Mouse (Mus musculus) MN1 (cell line): ENCODE measurements around the gene Tmem18.

ENCODE experiments used
- DNase-seq: peaks from one replicate; pipeline ENCODE4 v3.0.0-alpha.2; 2016; ENCODE audit warnings: low spot score

The Tmem18 gene

DNA sequence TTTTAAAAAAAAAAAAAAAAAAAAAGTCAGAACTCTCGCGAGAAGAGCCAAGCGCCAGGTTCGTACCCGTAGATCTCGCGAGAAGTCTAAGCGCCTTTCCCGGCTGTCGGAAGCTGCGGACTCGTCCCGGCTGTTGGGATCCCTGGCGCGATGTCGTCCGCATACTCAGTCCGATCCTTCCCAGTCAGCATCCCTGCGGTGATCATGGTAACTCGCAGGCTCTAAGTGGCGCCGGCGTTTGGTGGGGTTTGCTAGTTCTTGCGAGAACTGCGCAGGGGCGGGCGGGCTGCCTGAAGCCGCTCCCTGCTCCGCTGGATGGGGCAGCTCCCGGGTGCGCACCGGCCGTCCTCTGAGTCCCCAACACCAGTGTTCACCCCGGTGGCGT lies at the start of gene Tmem18:
TSS of gene Tmem18 (plus strand) at position 71 of the 385 bp plus-strand sequence.
- DNase-seq = peak; percentile 95

DNA sequence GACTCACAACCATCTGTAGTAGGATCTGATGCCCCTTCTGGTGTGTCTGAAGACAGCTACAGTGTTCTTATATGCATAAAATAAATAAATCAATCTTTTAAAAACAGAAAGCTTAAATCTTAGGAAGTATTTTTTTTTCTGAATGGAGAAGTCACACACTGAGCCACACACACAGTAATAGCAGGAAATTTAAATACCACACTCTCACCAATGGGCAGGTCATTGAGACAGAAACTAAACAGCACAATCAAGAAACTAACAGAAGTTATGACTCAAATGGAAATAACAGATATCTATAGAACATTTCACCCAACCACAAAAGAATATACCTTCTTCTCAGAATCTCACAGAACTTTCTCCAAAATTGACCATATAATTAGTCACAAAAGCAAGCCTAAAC lies 26.9 kb upstream of the Tmem18 start:
- no peak for DNase-seq

DNA sequence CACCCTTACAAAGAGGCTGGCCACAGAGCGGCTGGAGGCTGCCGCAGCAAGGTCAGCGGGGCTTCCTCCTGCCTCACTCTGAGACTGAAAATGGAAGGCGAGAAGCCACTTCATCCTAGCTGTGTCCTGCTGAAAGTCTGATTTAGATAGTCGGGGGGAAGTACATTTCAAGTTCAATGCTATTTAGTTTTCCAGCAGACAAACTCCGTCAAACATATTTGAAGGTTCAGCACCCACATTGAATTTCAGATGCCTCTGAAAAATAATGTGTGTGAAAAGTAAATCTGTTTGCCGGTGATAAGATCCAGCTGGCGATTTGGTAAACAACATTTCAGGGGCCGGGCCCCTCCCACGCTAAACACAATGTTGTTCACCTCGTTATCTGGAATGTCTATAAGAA lies 22.8 kb upstream of the Tmem18 start:
- DNase-seq = no peak

DNA sequence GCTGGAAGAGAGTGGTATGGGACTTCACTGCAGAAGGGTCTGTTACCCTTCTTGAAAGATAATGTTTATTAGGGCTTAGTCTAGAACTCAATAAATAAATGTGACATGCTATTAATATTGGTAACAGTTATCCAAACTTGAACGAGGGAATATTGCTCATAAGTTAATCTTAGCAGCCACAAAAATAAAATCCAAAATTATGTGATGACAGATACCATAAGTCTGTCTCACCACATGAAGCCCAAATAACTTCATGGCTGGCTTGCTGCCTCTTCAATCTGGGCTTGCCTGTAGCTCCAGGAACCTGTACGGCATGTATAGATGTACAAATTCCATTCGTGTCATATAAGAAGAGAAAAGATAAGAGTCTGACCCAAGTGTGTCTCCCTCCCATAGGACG lies 12.2 kb upstream of the Tmem18 start:
- no peak for DNase-seq

DNA sequence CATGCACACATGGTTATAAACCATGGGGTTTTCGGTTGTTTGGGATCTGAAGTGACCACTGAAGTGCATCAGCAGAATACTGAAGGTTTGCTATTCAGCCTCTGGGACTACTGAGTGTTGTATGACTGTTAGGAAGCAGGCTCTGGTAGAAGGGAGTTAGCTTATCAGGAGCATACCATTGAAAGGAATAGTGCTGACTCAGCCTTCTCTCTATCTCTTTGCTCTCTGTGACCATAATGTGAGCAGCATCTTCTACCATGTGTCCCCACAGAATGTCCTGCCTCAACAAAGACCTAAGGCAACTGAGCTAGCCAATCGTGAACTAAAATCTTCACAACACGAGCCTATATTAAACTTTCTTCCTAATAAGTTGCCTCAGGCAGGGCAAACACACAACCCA lies 8.3 kb upstream of the Tmem18 start:
- DNase-seq = no peak

DNA sequence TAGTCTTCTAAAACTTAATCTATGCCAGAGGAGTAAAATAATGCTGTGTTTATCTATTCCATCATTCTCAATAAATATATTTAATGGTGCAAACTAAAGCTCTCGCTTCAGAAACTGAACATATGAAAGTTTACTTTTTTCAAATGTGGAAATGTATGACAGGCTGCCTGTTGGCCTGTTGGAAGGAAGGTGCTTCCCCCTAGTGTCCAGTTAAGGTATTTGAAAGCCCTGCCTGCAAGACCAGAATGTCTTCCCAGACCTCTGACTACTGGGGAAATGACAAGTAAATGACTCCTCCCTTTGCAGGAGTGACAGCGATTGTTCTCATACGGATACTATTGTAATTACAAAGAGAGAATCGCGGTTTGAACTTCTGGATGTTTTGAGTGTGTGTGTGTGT lies 6.2 kb upstream of the Tmem18 start:
- DNase-seq = peak; percentile 50

DNA sequence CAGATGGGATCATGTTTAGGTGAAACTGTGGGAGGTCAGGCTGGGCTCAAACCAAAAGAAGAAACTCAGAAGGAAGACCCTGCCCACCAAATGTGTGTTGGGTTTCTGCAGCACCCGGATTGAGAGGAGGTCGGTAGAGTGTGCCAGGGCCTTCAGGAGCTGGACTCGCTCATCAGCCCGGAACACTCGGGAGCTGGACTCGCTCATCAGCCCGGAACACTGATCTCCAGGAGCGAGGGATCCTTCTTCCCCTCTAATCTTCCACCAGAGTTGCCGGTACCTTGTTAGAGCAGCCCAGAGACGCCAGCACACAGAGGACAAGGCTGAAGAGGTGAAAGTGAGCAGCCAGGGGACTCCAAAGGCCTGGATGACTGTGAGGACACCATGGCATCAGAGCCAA lies 2.9 kb upstream of the Tmem18 start:
- no peak for DNase-seq

DNA sequence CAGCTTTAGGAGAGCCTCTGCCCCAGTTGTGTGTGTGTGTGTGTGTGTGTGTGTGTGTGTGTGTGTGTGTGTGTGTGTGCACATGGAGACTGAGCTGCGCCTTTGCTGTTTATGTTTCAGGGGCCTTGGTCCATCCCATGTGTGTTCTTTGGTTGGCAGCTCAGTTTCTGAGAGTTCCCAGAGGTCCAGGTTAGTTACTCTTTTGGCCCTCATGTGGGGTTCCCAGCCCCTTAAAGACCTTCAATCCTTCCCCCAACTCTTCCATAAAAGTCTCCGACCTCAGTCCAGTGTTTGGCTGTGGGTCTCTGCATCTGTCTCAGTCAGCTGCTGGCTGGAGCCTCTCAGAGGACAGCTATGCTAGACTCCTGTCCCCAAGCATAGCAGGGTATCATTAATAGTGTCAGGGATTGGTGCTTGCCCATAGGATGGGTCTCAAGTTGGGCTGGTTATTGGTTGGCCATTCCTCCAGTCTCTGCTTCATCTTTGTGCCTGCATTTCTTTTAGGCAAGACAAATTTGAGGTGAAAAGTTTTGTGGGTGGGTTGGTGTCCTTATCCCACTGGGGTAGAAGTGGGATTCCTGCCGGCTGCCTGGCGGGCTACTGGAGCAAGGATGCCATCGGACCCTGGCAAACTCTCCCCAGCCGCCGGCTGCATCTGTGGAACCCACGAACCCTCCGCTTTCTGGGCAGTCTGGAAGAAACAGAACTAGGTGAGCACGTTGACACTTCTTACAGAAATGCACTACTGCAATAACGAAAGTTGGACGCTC lies 455 bp upstream of the Tmem18 start:
- DNase-seq = no peak

DNA sequence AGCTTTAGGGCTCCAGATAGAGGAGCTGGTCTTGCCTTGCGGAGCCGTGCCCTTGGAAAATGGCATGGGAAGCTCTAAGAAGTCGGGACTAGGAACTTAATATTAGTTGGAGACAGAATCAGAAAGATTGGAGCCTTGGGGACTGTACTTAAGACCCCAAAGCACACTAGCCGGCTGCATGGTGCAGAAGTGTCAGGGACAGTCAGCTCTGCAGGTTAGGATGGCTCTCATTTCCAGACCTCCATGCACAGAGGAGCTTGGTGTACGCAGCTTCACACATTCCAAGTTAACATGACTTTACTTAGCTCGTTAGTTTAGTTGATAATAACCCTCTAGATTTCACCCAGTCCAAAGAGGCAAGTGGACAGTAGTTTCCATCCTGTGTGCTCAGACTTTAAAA lies 637 bp downstream of the Tmem18 start:
- DNase-seq = no peak

DNA sequence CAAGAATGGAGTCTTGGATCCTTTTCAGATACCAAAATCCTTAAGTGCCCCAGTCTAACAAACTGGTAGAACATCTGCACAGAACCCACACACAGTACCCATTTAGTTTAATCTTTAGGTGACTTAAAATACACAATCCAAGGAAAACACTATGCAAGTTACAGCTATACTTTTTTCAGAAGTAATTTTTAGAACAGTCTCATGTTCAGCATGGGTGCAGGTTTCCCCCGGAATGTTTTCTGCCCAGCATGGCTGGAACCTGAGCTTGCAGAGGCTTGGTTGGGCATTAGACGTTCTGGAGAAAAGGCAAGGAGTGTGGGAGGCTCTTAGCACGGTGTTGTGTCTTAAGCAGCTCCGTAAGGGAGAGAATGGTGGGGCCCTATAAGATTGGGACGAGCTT lies 7.6 kb downstream of the Tmem18 start:
- DNase-seq = no peak

DNA sequence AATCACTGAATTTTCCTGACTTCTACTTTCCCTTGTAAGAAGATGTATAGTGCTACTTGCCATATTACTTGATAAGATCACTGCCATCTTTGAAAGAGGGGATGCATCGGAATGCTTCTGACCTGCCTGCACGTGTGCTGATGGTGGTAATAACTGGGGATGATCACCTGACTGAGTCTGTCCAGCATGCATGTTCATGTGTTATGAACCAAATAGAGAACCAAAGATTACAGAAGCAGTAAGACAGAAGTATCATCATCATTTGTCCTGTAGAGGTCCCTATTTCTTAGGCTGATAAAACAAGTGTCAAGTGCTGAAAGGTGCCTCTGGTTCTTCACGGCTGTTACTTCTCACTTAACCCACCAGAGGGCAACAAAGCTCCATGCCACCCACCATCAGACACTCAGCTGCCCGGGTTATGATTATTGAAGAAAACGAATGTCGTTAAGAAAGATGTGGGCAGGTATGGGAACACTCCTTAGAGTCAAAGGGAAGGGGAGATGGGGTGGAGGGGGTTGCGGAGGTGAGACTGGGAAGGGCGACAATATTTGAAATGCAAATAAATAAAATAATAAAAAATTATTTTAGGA lies 12.7 kb downstream of the Tmem18 start:
- peak; percentile 67 for DNase-seq

DNA sequence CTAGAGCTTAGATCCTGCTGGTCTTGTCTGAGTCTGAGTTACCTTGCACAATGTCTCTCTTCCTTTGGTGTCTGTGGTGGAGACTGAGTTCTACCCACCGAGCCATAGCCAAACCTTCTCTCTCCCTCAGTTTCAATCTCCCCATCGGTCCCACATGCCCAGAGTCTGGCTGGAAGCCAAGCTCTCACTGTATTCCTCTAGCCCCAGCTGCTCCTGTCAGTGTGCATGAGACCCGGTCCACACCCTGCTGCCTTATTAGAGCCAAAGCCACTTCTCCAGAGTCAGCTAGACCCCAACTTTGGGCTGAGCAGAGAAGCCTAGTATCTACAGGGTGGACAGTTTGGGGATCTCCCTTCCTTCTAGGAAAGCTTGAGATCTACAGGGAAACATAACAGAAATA lies 14.7 kb downstream of the Tmem18 start:
- no peak for DNase-seq

DNA sequence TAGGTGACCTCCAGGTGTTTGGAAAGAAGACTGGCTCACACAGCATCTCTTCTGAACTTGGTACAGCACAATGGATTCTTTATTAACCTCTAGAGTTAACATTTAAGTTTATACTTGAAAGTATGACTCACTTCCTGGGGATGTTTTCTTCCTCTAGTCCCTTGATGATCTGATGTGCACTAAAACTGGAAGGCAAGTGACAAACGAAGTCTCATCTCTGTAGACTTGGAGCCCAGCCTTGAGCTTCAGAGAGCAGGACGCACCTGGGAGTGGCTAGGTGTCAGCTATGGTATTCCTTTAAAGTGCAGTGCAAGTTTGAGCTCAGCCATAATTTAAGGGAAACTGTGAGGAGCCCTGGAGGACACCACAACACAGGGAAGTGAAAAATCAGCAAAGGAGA lies 15.2 kb downstream of the Tmem18 start:
- no peak for DNase-seq

DNA sequence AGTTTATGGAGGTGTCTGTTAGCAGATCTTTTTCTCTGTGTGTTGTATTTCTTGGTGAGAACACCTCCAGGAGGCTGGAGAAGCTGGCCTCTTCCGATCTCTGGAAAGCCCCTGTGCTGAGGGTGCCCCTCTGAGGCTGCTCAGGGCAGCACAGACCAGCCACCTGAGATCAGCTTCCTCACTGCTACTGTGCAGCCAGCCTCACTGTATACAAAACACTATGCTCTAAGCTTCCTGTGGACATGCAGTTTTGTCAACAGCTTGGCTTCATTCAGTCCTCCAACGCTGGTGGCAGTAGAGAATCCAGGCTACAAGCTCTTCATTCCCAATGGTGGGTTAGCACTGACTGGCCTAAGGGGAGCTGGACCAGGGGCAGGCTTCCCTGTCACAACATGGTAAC lies 15.8 kb downstream of the Tmem18 start:
- no peak for DNase-seq

DNA sequence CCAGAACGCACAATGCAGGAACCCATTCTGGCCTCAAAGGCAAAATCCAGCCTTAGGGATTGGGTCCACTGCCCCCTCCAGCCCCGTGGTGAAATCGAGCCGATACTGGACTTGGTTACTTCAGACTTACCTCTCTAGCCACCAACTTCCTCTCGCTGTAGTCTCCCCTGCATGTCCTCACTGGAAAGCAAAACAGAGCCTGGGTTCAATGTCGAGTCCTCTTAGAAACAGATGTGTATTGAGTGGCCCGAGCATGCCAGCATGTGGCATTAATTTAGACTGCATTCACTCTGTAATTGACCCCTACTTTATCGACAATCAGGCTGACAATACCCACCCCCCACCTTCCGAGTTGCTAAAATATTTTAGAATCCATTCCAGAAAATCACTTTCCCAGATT lies 19.8 kb downstream of the Tmem18 start:
- DNase-seq = no peak

DNA sequence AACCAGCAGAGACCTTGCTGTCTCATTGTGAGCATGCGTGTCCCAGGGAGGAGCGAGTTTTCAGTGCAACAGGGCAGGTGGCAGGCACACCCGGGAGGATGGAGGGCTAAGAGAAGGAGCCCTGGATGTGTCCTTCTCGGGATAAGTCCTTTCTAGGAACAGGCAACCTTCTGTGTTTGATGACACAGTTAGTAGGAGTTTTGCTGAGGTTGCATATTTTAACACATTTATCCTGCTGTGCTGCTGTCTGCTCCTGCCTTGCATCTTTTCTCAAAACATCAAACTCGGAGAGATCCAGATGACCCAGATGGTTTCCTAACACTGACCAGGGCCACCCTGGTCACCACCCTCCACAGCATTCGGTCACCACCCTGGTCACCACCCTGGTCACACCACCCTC lies 20.6 kb downstream of the Tmem18 start:
- no peak for DNase-seq

DNA sequence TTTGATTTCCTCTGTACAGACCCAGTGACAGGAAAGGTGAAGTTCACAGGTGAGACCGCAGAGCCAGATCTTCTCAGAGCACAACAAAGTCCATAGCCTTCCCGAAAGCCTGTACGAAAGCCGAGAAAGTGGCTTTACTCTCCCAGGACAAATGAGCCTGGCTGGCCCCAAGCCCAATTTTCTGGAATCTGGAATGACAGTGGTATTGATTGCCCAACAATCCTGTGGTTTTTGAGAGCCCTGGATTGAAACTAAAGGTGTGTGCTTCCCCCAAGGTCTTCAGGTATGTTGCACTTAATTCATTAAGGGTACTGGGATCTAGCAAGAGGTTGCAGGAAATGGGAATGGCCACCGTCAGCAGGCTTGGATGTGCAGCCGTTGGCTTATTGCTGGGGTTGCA lies 21.7 kb downstream of the Tmem18 start:
- no peak for DNase-seq

DNA sequence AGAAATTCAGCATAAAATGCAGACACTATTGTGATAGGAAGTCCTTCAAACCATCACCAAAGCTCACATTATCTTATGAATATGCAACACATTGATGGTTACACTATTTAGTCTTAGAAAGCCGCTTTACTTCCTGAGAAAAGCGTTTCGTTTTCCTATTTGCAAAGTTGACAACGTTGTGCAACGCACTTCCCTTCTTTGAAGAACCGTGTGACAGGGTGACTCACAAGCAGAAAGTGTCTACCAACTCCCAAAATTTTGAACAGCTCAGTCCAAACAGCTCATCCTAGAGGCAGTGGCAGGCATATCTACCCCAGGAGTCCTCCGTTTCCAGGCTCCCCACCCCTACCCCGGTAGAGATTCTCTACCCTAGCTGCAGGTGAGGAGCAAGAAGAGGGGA lies 22.5 kb downstream of the Tmem18 start:
- no peak for DNase-seq

DNA sequence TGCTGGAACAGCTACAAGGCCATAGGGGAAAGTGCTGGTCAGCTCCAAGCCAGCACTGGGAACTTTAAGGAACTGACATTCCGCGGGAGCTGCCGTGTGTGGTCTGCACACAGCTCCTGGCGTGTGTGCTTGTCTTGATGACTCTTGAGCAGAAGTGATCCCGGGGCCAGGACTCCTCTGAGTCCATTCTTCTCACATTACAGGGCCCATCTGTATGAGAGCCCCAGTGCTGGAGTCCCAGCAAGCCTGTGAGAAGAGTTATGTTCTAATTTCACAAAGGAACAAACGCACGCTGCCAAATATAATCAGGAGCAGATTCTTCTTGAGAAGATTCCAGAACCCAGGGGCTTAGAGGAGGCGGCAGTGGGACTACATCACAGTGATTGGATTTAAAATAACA lies 34.2 kb downstream of the Tmem18 start:
- no peak for DNase-seq

DNA sequence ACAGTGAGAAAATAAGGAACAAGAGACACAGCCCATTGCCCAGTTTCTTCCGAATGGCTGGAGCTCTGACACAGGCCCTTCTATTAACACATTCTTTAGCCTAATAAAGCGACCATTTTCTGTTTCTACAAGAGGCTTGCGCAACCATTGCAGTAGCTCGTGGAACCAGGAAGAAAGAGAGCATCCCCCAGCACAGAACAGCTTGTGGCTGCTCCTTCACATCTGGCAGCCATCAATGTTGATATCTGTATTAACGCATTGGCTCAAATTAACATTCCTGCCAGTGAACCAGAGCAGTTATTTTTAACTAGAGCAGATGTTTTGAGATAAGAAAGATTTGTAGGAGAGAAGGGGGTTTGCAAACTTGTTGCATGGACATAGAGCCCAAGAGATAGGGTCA lies 44.2 kb downstream of the Tmem18 start:
- DNase-seq = no peak

DNA sequence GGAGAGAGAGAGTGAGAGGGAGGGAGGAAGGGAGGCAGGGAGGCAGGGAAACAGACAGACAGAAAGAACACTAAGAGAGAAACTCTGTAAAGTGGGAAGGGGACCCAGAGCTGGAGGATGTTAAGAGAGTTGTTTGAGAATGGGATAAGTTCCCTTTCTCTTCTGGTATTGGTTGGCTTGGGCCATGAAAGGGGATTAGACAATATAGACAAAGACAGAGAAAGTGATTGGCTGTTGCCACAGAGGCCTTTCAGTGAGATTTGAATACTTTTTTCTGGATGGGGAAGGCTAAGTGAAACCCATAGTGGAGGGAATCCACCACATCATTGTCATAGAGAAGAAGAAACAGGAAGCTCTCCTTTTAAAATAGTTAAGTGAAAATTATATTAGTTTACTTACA lies 50.3 kb downstream of the Tmem18 start:
- no peak for DNase-seq
